Mouse (Mus musculus) gastrocnemius, postnatal 10 days (tissue): ENCODE results near the gene Sgsh. TPM values are rescaled to one million over a fixed set of nuclear protein-coding genes. Genes with fewer than 3 reads are reported as not detected.
A peak's percentile ranks its signal among the peaks of the same experiment; 100 is the strongest.
"Not testable (repeated sequence)": the region's sequence is repeated elsewhere in the genome, so short reads cannot be mapped to it uniquely, and the experiment has no call there.

Experiments used
- DNase-seq: peaks from one replicate; pipeline ENCODE4 v3.0.0; 2021; ENCODE audit warnings: mixed read lengths
- long read RNA-seq, 2 experiments: library from polyadenylated mRNA; stranded (forward); transcript quantifications; one replicate each; pipeline ENCODE4 v2.0.0; 2021
- total RNA-seq, 2 experiments: library from RNA; stranded (reverse); gene quantifications; 2 replicates each; pipeline ENCODE4 v1.2.3; 2021

Gene Sgsh
- 1 to 10 TPM; 5.2 to 5.7 TPM for total RNA-seq
- long read RNA-seq, experiment 1, full-length matches to known transcripts, result 5 of 10 reads
- long read RNA-seq, experiment 1, partial matches to known transcripts, result 0 of 10 reads
- long read RNA-seq, experiment 1, other reads (novel, unspliced or antisense), result 5 of 10 reads
- long read RNA-seq, experiment 2, full-length matches to known transcripts, result 1 of 2 reads
- long read RNA-seq, experiment 2, partial matches to known transcripts, result 0 of 2 reads
- long read RNA-seq, experiment 2, other reads (novel, unspliced or antisense), result 1 of 2 reads

DNA sequence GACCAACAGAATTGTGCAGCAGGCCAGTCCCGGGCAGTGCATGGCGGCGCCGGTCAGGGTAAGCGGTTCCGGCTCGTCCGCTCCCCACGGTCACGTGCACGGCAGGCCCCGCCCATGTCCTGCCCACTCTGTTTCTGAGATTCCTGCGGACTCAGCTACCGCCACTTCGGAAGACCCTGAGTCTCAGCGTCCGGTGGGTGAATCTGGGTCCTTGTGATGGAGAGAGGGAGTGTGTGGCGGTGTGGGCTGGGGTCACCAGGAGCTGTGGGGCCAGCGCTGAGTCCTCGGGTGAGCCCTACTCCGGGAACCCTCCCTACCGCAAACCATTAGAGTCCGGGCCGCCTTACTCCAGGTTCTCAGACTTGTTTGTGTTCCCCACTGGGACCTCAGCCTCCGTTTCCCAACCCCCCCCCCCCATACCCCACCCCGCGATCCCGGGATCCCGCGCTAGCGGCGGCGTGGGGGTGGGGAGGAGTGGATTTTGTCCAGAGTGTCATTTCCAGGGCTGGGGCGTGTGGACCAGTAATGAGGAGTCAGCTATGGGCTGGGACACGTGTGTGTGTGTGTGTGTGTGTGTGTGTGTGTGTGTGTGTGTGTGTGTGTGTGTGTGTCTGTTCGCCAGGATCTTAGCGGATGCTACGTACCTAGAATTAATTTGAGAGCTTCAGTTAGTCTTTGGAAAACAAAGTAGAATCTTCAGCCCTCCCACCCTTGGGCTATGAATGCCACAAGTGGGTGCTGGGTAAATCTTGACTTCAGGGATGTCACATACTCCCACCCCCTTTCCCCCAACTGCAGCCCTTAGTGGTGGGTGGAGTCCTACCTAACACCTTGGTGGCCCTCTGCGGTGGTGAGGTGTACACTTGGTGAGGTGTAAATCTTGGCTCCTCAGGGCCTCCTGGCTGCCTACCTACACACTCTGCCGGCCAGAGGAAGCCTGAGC is at the start of gene Sgsh, which contains the start of gene Slc26a11:
Gene Sgsh (minus strand): TSS at position 94 of the 943 bp plus-strand sequence.
Gene Slc26a11 (plus strand): TSS at position 115 of the 943 bp plus-strand sequence.
- peak; percentile 91 for DNase-seq

GRCm38 (mm10) chr11:119404627-119405026 is 49.3 kb upstream of the Sgsh start:
- no peak for DNase-seq

DNA sequence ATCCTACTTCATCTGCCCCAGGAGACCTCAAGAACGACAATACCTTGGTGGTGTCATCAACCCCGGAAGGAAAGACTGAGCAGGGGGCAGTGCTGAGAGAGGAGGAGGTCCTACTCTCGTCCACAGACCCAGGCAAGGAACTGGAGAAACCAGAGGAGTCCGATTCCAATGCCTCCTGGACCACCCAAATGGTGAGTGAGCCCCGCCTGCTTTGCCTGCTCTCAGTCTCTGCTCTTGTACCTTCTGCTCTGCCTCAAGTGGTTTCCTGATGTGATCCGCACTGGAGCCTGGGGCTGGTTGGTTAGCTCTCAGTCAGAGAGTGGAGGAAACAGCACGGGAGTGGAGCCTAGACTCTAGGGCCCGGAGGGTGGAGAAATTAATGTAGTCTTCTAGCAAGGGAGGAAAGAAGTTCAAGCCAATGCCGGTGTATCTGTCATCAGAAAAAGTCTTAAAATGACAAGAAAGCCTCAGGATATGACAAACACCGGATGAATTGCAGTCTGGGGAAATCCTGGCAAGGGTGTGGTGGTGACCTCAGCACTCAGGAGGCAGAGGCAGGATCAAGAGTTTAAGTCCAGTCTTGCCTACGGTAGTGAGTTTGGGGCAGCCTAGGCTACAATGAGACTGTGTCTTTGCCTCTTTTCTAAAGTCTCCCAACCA is 47.3 kb upstream of the Sgsh start:
- DNase-seq, result no peak

DNA sequence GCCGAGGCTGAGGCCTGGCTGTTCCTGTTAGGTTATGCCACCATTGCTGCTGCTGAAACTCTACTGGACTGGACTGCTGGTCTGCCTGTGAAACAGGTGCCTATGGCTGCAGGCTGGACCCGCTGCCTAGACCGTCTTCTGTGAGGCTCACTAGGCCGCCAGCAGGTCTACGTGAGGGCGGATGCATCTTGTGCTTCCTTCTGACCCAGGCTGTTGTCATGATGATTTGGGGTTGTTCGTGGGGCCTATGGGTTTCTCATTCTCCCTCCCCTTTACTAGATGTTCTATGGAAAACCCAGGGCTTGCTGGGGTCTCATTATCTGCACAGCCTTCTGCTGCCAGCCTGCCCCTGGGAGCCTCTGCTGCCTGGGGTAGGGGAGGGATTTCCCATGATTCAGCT is 41.1 kb upstream of the Sgsh start:
- no peak for DNase-seq

DNA sequence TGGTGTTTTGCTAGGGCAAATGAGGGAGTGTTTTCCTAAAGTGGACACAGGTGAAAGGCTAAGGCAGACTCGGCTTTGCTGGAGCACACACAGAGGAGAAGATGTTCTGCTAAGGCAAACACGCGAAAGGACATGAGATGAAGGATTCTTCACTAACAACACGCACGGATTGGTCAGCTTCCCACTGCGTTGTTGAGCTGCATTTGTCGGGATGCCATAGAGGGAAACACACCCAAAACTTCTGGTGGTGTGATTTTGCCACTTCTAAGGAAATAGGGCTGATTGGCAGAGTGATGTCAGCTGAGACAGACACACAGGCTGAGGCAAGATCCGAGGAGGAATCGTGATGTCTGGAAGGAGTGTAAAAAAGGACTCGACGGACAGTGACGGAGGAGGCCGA is 40.6 kb upstream of the Sgsh start:
- DNase-seq, result no peak

GRCm38 (mm10) chr11:119395394-119395793 is 40.1 kb upstream of the Sgsh start:
- no peak for DNase-seq

GRCm38 (mm10) chr11:119394210-119394609 is 38.9 kb upstream of the Sgsh start:
- DNase-seq, result no peak

DNA sequence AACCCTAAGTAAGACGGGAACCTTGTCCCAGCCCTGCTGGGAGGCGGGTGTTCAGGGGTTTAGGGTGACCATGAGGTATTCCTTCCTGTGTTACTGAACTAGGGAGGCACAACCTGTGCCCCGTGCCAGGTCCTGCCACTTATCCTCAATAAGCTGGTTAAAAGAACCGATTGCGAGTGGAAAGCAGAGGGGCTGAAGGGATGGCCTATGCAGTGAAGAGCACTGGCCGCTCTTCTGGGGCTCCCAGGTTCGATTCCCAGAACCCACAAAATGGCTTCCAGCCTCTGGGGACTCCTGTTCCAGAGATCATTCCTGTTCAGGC is 38.1 kb upstream of the Sgsh start:
- DNase-seq, result peak; percentile 14

- DNase-seq, result peak; percentile 56
Measured at GRCm38 (mm10) chr11:119392800-119393482, 37.6 kb upstream of the Sgsh start, which contains the start of gene Rnf213. Gene Rnf213, plus strand, starts transcription at chr11:119393100.

- peak; percentile 39 for DNase-seq
Measured at GRCm38 (mm10) chr11:119392001-119392614, 36.8 kb upstream of the Sgsh start.

- no peak for DNase-seq
Measured at GRCm38 (mm10) chr11:119391386-119392000, 36.2 kb upstream of the Sgsh start.

- DNase-seq, result peak; percentile 68
Measured at GRCm38 (mm10) chr11:119390271-119391231, 35.2 kb upstream of the Sgsh start.

DNA sequence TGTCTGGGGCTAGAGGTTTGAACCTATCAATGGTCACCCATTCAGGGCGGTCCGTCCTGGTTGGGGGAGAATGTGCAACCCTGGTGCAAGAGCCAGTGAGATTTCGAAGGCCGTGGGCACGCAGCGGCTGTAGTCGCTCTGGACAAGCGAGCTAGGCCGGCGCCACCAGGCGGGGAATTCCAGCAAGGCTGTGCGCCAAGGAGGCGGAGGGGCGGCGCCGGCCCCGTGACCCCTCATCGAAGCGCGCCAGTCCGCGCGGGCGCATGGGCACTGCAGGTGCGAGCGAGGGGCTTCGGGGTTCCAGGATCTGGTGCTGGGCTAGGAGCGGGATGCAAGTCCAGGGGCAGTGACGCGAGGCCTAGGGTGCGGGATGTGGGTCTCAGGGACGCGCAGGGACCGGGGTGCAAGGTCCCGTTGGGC is 34.5 kb upstream of the Sgsh start:
- peak; percentile 87 for DNase-seq

GRCm38 (mm10) chr11:119387273-119387672 is 31.9 kb upstream of the Sgsh start:
- not testable (repeated sequence) for DNase-seq

- DNase-seq, result no peak
Measured at GRCm38 (mm10) chr11:119386306-119386705, 31.0 kb upstream of the Sgsh start.

- DNase-seq, result no peak
Measured at GRCm38 (mm10) chr11:119384904-119385303, 29.6 kb upstream of the Sgsh start.

- no peak for DNase-seq
Measured at GRCm38 (mm10) chr11:119382338-119382850, 27.1 kb upstream of the Sgsh start.

DNA sequence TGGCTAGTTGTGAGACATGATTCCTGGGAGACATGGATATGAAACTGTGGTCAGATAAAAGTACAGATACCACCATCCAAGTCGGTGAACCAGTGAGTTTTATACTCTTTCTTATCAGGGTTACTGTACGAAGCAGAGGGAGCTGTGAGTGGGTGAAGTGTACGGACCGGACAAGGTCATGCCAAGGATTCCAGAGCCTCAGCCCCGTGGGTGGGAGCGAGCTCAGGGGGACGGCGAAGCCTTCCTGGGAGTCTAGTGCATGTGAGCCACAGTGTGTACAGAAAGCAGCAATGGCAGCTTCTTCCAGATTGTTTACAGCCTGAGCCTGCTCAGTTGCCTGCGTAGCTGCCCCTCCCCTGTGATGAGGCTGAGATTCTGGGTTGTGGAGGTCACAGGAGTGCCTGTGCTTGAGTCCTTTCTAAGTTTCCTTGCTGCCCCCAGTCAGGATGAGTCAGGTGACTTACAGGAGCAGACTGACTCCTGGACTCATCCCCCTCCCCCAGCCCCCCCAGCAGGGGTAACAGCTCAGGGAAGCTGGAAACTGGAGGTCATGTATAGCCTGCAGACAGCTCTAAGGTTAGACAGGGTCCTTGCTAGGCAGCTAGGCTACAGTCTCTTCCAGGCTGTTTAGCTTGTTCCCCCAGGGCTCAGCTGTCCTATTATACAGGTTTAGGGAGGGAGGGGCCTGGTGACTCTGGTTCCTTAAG is 26.4 kb upstream of the Sgsh start:
- DNase-seq, result no peak

DNA sequence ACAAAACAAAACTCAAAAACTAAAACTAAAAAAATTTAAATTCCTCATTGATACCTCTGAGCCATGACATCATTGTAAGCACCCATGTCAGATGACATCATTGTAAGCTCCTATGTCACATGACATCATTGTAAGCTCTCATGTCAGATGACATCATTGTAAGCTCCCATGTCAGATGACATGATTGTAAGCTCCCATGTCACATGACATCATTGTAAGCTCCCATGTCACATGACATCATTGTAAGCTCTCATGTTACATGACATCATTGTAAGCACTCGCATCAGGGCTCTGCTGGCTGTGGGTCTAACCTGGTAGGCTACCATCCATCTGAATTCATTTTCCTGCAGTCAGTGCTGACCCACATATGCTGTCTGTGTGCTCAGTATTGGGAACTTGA is 23.2 kb upstream of the Sgsh start:
- no peak for DNase-seq
